Mouse (Mus musculus): ENCODE data around the gene Ulk4.

- no peak for TF ChIP-seq CTCF (IDR thresholded peaks at IDR 0.05)
- TF ChIP-seq EP300 (IDR thresholded peaks at IDR 0.05), result no peak
Measured at GRCm38 (mm10) chr9:121265307-121265706, 11.7 kb downstream of the Ulk4 start.

Data from lung, postnatal 0 days (tissue).